Mouse (Mus musculus) Muller cell, postnatal 12 days (primary cell): ENCODE results near the gene S100b.

Source experiments
- DNase-seq: peaks from one replicate; pipeline ENCODE4 v3.0.0-alpha.2; 2015; ENCODE audit errors: inconsistent ontology term

The S100b gene

GRCm38 (mm10) chr10:76253536-76253935 is at the start of gene S100b:
S100b (plus strand) TSS chr10:76253853.
- no peak for DNase-seq

GRCm38 (mm10) chr10:76207262-76207796 is 46.3 kb upstream of the S100b start:
- no peak for DNase-seq

- no peak for DNase-seq
Observed at GRCm38 (mm10) chr10:76209241-76209640, 44.4 kb upstream of the S100b start.

GRCm38 (mm10) chr10:76210806-76211205 is 42.8 kb upstream of the S100b start:
- DNase-seq: no peak

DNA sequence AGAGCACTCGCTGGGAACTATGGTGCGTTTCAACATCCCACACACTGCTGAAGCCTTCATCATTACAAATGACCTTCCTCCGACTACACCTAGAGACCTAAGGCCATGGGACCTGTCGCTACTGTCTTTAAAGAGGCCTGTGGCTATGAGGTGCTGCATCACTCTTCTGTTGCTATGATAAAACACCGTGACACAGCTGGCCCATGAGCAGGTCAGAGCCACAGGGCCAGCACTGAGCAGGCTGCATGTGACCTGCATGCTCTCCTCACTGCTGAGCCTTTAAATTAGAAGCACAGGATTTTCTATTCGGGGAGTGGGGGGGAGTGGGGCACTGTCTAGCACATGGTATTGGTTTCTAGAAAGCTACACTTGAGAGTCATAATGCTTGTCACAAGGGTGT is 41.5 kb upstream of the S100b start:
- DNase-seq: no peak

DNA sequence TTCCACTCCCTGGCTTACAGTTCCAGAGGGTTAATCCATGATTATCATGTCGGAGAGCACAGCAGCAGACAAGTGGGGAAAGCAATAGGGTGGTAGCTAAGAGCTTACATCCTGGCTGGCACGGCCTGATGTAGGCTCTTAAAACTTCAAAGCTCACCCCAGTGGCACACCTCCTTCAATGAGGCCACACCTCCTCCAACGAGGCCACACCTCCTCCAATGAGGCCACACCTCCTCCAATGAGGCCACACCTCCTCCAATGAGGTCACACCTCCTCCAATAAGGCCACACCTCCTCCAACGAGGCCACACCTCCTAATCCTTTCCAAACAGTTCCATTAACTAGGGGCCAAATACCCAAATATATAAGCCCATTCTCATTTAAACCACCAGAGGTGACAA is 39.5 kb upstream of the S100b start:
- DNase-seq: no peak

GRCm38 (mm10) chr10:76217056-76217455 is 36.6 kb upstream of the S100b start:
- DNase-seq: no peak

GRCm38 (mm10) chr10:76218240-76218639 is 35.4 kb upstream of the S100b start:
- DNase-seq: no peak

- DNase-seq: no peak
Observed at GRCm38 (mm10) chr10:76225944-76226343, 27.7 kb upstream of the S100b start.

GRCm38 (mm10) chr10:76229627-76230026 is 24.0 kb upstream of the S100b start:
- DNase-seq: no peak

GRCm38 (mm10) chr10:76237341-76238225 is 16.1 kb upstream of the S100b start, which contains the start of gene Prmt2:
Prmt2 (minus strand) TSS chr10:76237865.
- DNase-seq: peak; percentile 96

DNA sequence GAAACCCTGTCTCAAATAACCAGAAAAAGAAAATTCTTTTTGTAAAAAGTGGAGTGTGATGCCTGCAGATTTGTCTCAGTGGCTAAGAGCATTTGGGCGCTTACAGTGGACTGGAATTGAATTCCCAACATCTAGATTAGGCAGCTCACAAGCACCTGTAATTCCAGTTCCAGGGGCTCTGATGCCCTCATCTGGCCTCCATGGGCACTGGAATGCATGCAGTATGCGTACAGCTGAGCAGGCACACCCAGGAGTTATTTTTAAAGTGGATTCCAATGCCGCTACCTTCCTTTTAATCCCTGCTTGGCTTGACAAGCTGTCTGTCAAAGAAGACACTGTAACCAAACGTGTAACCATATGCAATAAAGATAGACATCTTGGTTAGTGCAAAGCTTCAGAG is 14.3 kb upstream of the S100b start:
- DNase-seq: no peak

GRCm38 (mm10) chr10:76245106-76245505 is 8.5 kb upstream of the S100b start:
- DNase-seq: no peak

- DNase-seq: no peak
Observed at GRCm38 (mm10) chr10:76246601-76247000, 7.1 kb upstream of the S100b start.

GRCm38 (mm10) chr10:76247960-76248646 is 5.5 kb upstream of the S100b start:
- DNase-seq: peak; percentile 92

- DNase-seq: no peak
Observed at GRCm38 (mm10) chr10:76248647-76248968, 5.0 kb upstream of the S100b start.

DNA sequence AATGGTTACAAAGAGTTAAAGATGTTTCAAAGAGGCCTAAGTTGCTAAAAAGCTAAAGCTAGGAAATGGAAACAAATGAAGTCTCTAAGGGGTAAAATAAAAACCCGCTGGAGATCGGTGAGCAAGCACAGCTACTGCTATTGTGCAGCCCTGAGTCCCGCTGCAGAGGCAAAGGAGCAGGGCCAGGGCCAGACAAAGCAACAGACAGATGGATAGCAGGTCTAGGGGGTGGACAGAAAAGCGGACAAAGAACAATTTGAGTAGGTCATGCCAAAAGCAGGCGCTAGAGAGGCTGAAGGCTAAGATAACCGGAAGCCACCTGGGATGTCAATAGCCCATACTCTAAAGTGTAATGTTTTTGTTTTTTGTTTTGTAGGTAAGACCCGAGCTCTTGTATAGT is 2.8 kb upstream of the S100b start:
- no peak for DNase-seq

GRCm38 (mm10) chr10:76253079-76253478 is 574 bp upstream of the S100b start:
- no peak for DNase-seq

- DNase-seq: no peak
Observed at GRCm38 (mm10) chr10:76255617-76256016, 2.0 kb downstream of the S100b start.

DNA sequence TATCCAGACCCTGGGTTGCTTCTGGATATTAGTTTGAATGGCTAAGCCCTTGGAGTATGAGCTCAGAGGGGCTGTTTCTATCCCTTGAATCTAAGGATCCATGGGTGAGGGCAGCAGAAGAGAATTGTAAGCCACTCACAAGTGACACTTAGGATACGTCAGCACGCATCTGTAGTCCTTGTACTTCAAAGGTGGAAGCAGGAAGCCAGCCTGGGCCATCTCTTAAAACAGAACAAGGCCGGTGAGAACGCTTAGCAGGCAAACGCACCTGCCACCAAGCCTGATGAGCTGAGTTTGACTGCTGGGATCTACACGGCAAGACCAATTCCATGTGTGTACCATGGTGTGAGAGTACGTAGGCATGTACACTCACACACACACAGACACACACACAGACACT is 3.6 kb downstream of the S100b start:
- DNase-seq: no peak

DNA sequence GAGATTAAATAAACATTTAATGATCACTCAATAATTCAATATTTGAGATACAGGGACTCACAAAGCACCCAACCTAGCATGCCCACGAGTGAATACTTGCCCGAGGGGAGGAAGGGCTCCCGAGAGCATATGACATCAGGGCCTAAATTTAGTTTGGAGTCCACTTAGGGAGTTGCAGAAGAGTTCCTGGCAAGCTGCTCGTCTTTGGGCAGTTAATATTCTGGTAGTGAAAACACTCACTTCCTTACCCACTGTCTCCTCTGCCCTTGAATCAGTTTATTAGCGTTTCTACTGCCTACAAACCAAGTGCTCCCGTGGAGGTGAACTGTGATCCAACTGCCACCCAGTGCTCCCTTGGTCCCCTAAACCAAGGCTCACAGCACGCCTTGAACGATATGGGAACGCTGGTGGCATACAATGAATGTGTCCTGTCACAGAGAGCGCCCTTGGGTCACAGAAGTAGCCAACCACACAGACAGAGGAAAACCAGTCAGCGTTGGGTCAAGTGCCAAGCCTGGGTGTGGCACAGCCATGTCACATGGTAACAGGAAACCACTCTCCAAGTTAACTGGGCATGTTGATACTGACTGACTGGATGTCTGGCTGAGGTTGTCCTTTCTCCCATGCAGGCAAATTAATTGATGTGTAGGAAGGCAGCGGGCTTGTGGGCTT is 4.2 kb downstream of the S100b start:
- DNase-seq: no peak

- no peak for DNase-seq
Observed at GRCm38 (mm10) chr10:76259566-76260232, 6.0 kb downstream of the S100b start.
